ENCODE assay signal across 8 mouse cellular contexts in genomic region chr11:69580091-69580514, GRCm38 (mm10). TPM values are rescaled to one million over a fixed set of nuclear protein-coding genes. Genes with fewer than 3 reads are reported as not detected.
DNase-seq lines count a peak whose midpoint lies in the region; ATAC-seq and TF ChIP-seq lines count a peak whose summit lies in the region.

Gene Wrap53, minus strand, starts transcription at chr11:69580255.
Gene Trp53, plus strand, starts transcription at chr11:69580359.

- no peaks in the 10 kb centered on the region for H3K9me3 ChIP-seq in forebrain, embryonic 10.5 days
- H3K9me3 ChIP-seq in heart, embryonic 15.5 days (replicated peaks), result no peaks in the 10 kb centered on the region
- H3K9me3 ChIP-seq in liver, embryonic 14.5 days (ENCODE audit: control insufficient read depth, low read length), result no peaks in the 10 kb centered on the region
- no peaks in the 10 kb centered on the region for H3K9me3 ChIP-seq in neural tube, embryonic 11.5 days (ENCODE audit: control insufficient read depth, low read length)
- no peaks in the 10 kb centered on the region for H3K9me3 ChIP-seq in stomach, postnatal 0 days (ENCODE audit: control insufficient read depth, low read length)

- H3K9ac ChIP-seq in heart, embryonic 15.5 days, result peak within 1 kb of the TSS; percentile 81
- H3K9ac ChIP-seq in liver, embryonic 14.5 days (replicated peaks), result peak within 1 kb of the TSS; percentile 94
- peak within 1 kb of the TSS; percentile 88 for H3K9ac ChIP-seq in neural tube, embryonic 11.5 days (ENCODE audit: low read length)
- H3K9ac ChIP-seq in stomach, postnatal 0 days (ENCODE audit: low read length), result peak within 1 kb of the TSS; percentile 74

- ATAC-seq in heart, embryonic 15.5 days (replicated peaks; ENCODE audit: insufficient number of reproducible peaks, insufficient read depth, low FRiP score, low read depth), result peak; percentile 63
- peak; percentile 53 for ATAC-seq in liver, embryonic 14.5 days (ENCODE audit: insufficient read depth)
- ATAC-seq in neural tube, embryonic 11.5 days (ENCODE audit: insufficient read depth, low FRiP score, low TSS enrichment), result peak; percentile 51
- peak; percentile 69 for ATAC-seq in stomach, postnatal 0 days (ENCODE audit: low FRiP score, low TSS enrichment)

- TF ChIP-seq EP300 in liver, embryonic 14.5 days (IDR thresholded peaks at IDR 0.05; ENCODE audit: low read depth), result no peak
- TF ChIP-seq EP300 in stomach, postnatal 0 days (optimal IDR thresholded peaks at IDR 0.05), result no peak

- peak; percentile 83 to 84 for DNase-seq in CD8-positive naive resting alpha-beta T cell, adult 2 months (ENCODE audit: low read depth in 2 of 2, low spot score in 2 of 2)
- peak; percentile 90 for DNase-seq in c-Kit-positive CD71-negative TER-119-negative erythroid progenitor cells, embryonic 14.5 days (ENCODE audit: low read depth)
- peak; percentile 91 for DNase-seq in forebrain, embryonic 10.5 days (ENCODE audit: extremely low spot score, low spot score)
- peak; percentile 94 to 96 for DNase-seq in kidney, postnatal 25 days
- peak; percentile 88 to 94 (median 89) for DNase-seq in liver, embryonic 14.5 days (ENCODE audit: low read depth in 3 of 3, low spot score in 3 of 3)
- peak; percentile 91 for DNase-seq in neural tube, embryonic 11.5 days (ENCODE audit: low spot score)
- DNase-seq in stomach, postnatal 0 days (ENCODE audit: low spot score), result peak; percentile 93

- peak within 1 kb of the TSS; percentile 79 for H3K4me2 ChIP-seq in heart, embryonic 15.5 days
- peak within 1 kb of the TSS; percentile 89 for H3K4me2 ChIP-seq in liver, embryonic 14.5 days (ENCODE audit: low read depth)
- peak within 1 kb of the TSS; percentile 72 for H3K4me2 ChIP-seq in neural tube, embryonic 11.5 days (ENCODE audit: low read depth)
- H3K4me2 ChIP-seq in stomach, postnatal 0 days (replicated peaks; ENCODE audit: low read depth), result peak within 1 kb of the TSS; percentile 93

- H3K27ac ChIP-seq in forebrain, embryonic 10.5 days, result peak within 1 kb of the TSS; percentile 94
- H3K27ac ChIP-seq in heart, embryonic 15.5 days, result peak within 1 kb of the TSS; percentile 91
- H3K27ac ChIP-seq in liver, embryonic 14.5 days, result peak within 1 kb of the TSS; percentile 97
- peak within 1 kb of the TSS; percentile 92 for H3K27ac ChIP-seq in neural tube, embryonic 11.5 days (ENCODE audit: low read depth, low read length)
- H3K27ac ChIP-seq in stomach, postnatal 0 days (replicated peaks), result peak within 1 kb of the TSS; percentile 96

- peak within 1 kb of the TSS; percentile 89 for H3K4me3 ChIP-seq in forebrain, embryonic 10.5 days
- peak within 1 kb of the TSS; percentile 81 for H3K4me3 ChIP-seq in heart, embryonic 15.5 days
- peak within 1 kb of the TSS; percentile 89 to 100 for H3K4me3 ChIP-seq in liver, embryonic 14.5 days (ENCODE audit: insufficient read depth in 1 of 2, low read depth in 2 of 2, low read length in 2 of 2)
- H3K4me3 ChIP-seq in neural tube, embryonic 11.5 days (ENCODE audit: low read depth, low read length), result peak within 1 kb of the TSS; percentile 71
- peak within 1 kb of the TSS; percentile 48 for H3K4me3 ChIP-seq in stomach, postnatal 0 days (ENCODE audit: low read depth, low read length)

- H3K4me1 ChIP-seq in forebrain, embryonic 10.5 days, result peaks cover 67% of the 10 kb centered on the region
- H3K4me1 ChIP-seq in heart, embryonic 15.5 days (replicated peaks), result peaks cover 35% of the 10 kb centered on the region
- H3K4me1 ChIP-seq in liver, embryonic 14.5 days (replicated peaks; ENCODE audit: control insufficient read depth in 2 of 2, insufficient read depth in 2 of 2, low read length in 1 of 2), result peaks cover 43 to 57% of the 10 kb centered on the region in 2 experiments
- H3K4me1 ChIP-seq in neural tube, embryonic 11.5 days (ENCODE audit: control insufficient read depth, insufficient read depth, low read length), result peaks cover 18% of the 10 kb centered on the region
- H3K4me1 ChIP-seq in stomach, postnatal 0 days (replicated peaks; ENCODE audit: control insufficient read depth, insufficient read depth), result 0 out of 2 replicates have a peak, but pooled peaks cover 8% of the 10 kb centered on the region

- peaks cover 52% of the 10 kb centered on the region for H3K36me3 ChIP-seq in forebrain, embryonic 10.5 days (replicated peaks)
- 0 out of 2 replicates have a peak, but pooled peaks cover 2% of the 10 kb centered on the region for H3K36me3 ChIP-seq in heart, embryonic 15.5 days
- peaks cover 8% of the 10 kb centered on the region for H3K36me3 ChIP-seq in liver, embryonic 14.5 days (replicated peaks; ENCODE audit: control insufficient read depth, insufficient read depth, low read depth)
- H3K36me3 ChIP-seq in neural tube, embryonic 11.5 days (ENCODE audit: control insufficient read depth, insufficient read depth, low read length), result no peaks in the 10 kb centered on the region
- no peaks in the 10 kb centered on the region for H3K36me3 ChIP-seq in stomach, postnatal 0 days (ENCODE audit: control insufficient read depth, insufficient read depth, low read length)

- TF ChIP-seq CTCF in liver, embryonic 14.5 days (IDR thresholded peaks at IDR 0.05; ENCODE audit: low read depth), result peak; percentile 28; the same call in 1 of the 2 replicates
- TF ChIP-seq CTCF in stomach, postnatal 0 days (IDR thresholded peaks at IDR 0.05; ENCODE audit: low read depth), result peak; percentile 29; the same call in 1 of the 2 replicates

- H3K27me3 ChIP-seq in forebrain, embryonic 10.5 days (ENCODE audit: poor library complexity, severe bottlenecking), result no peaks in the 10 kb centered on the region
- H3K27me3 ChIP-seq in heart, embryonic 15.5 days, result no peaks in the 10 kb centered on the region
- no peaks in the 10 kb centered on the region for H3K27me3 ChIP-seq in liver, embryonic 14.5 days (ENCODE audit: control insufficient read depth, insufficient read depth, low read length)
- H3K27me3 ChIP-seq in neural tube, embryonic 11.5 days (ENCODE audit: control insufficient read depth, insufficient read depth, low read length), result no peaks in the 10 kb centered on the region
- no peaks in the 10 kb centered on the region for H3K27me3 ChIP-seq in stomach, postnatal 0 days (ENCODE audit: control insufficient read depth, insufficient read depth, low read length)

- WGBS in forebrain, embryonic 10.5 days, result under 1% methylated on average over 13 of the region's 13 CpGs
- 0% methylated on average over 13 of the region's 13 CpGs for WGBS in heart, embryonic 15.5 days
- WGBS in liver, embryonic 14.5 days (ENCODE audit: insufficient replicate concordance), result 0% methylated on average over 13 of the region's 13 CpGs
- 0% methylated on average over 13 of the region's 13 CpGs for WGBS in neural tube, embryonic 11.5 days
- 0% methylated on average over 13 of the region's 13 CpGs for WGBS in stomach, postnatal 0 days

RNA-seq across cellular contexts. Expression of gene Wrap53, which starts in this region (rescaled TPM):
- 46.4 and 51.1 TPM in 2 replicates for polyA plus RNA-seq in forebrain, embryonic 10.5 days (2016; fragmentation: Nextera tagmentation; extraction: Ambion mirVana)
- 13.3 and 17.0 TPM in 2 replicates for polyA plus RNA-seq in heart, embryonic 15.5 days (2015; fragmentation: Nextera tagmentation; extraction: Ambion mirVana)
- 10.8 and 12.7 TPM in 2 replicates for polyA plus RNA-seq in liver, embryonic 14.5 days (2012; rRNA removed)
- 14.8 and 16.1 TPM in 2 replicates for polyA plus RNA-seq in liver, embryonic 14.5 days (2014; fragmentation: Nextera tagmentation; extraction: Ambion mirVana)
- 34.5 and 34.6 TPM in 2 replicates for polyA plus RNA-seq in neural tube, embryonic 11.5 days (2014; fragmentation: Nextera tagmentation; extraction: Ambion mirVana)
- 8.7 and 9.0 TPM in 2 replicates for polyA plus RNA-seq in stomach, postnatal 0 days (2015; fragmentation: Nextera tagmentation; extraction: Ambion mirVana)

RNA-seq across cellular contexts. Expression of gene Trp53, which starts in this region (rescaled TPM):
- 192 and 194 TPM in 2 replicates for polyA plus RNA-seq in forebrain, embryonic 10.5 days (2016; fragmentation: Nextera tagmentation; extraction: Ambion mirVana)
- polyA plus RNA-seq in heart, embryonic 15.5 days (2015; fragmentation: Nextera tagmentation; extraction: Ambion mirVana), result 59.4 and 88.1 TPM in 2 replicates
- 68.7 and 76.7 TPM in 2 replicates for polyA plus RNA-seq in liver, embryonic 14.5 days (2012; rRNA removed)
- 61.2 and 66.4 TPM in 2 replicates for polyA plus RNA-seq in liver, embryonic 14.5 days (2014; fragmentation: Nextera tagmentation; extraction: Ambion mirVana)
- 169 and 175 TPM in 2 replicates for polyA plus RNA-seq in neural tube, embryonic 11.5 days (2014; fragmentation: Nextera tagmentation; extraction: Ambion mirVana)
- 45.0 and 51.4 TPM in 2 replicates for polyA plus RNA-seq in stomach, postnatal 0 days (2015; fragmentation: Nextera tagmentation; extraction: Ambion mirVana)

Comparison
In these comparisons a context has a peak if more than half of its experiments do, and no peak if none do; other contexts are left out.
1. Peak in every context shown above with its lines: DNase-seq, ATAC-seq, H3K4me3 ChIP-seq and H3K27ac ChIP-seq.